Mouse (Mus musculus) midbrain, embryonic 12.5 days (tissue): ENCODE data around the gene Atxn1. TPM values are rescaled to one million over a fixed set of nuclear protein-coding genes. Genes with fewer than 3 reads are reported as not detected.

Source experiments
- ATAC-seq: fragments of 200-750 bp; cut with Nextera tagmentation; 2 replicates; pipeline ENCODE4 v1.8.0; 2017; ENCODE audit warnings: low read depth, moderate TSS enrichment, moderate library complexity; ENCODE audit not compliant: low FRiP score
- H3K27ac ChIP-seq: fragments of 300-500 bp; sonication (generic); replicated peaks from 2 replicates; pipeline ENCODE4 v1.5.1; 2016; ENCODE audit warnings: mild to moderate bottlenecking
- H3K27me3 ChIP-seq: fragments of 300-500 bp; sonication (generic); 2 replicates; pipeline ENCODE4 v1.6.1; 2016; ENCODE audit warnings: mild to moderate bottlenecking
- H3K36me3 ChIP-seq: fragments of 300-500 bp; sonication (generic); 2 replicates; pipeline ENCODE4 v1.6.1; 2016
- H3K4me1 ChIP-seq: fragments of 300-500 bp; sonication (generic); 2 replicates; pipeline ENCODE4 v1.6.1; 2016
- H3K4me2 ChIP-seq: fragments of 300-500 bp; sonication (generic); replicated peaks from 2 replicates; pipeline ENCODE4 v1.6.1; 2016; ENCODE audit warnings: mild to moderate bottlenecking, moderate library complexity
- H3K4me3 ChIP-seq: fragments of 300-500 bp; sonication (generic); 2 replicates; pipeline ENCODE4 v1.5.1; 2016; ENCODE audit warnings: mild to moderate bottlenecking
- H3K9ac ChIP-seq: fragments of 300-500 bp; sonication (generic); replicated peaks from 2 replicates; pipeline ENCODE4 v1.6.1; 2016; ENCODE audit warnings: mild to moderate bottlenecking, moderate library complexity
- H3K9me3 ChIP-seq: fragments of 300-500 bp; sonication (generic); 2 replicates; pipeline ENCODE4 v1.6.1; 2016; ENCODE audit warnings: mild to moderate bottlenecking
- WGBS: fragments of 180-500 bp; shearing (Covaris S2); methylation state at CpG from one replicate; pipeline ENCODE4 v1.1.7; 2016; 5-methylcytosine and 5-hydroxymethylcytosine counted together
- polyA plus RNA-seq: library from polyadenylated mRNA; unstranded; fragments of >200 nt; fragmentation: Nextera tagmentation; extraction: Ambion mirVana; gene quantifications from 2 replicates; pipeline ENCODE4 v1.2.1, GENCODE M21; 2016

Atxn1 gene
- polyA plus RNA-seq, 1 experiment from 2014 or later: 4.2 TPM

- H3K36me3 ChIP-seq: no peaks in the 10 kb centered on the region
- H3K4me3 ChIP-seq: no peak overlapping the region
- 84% methylated on average over 5 of the region's 5 CpGs for WGBS
- no peaks in the 10 kb centered on the region for H3K27me3 ChIP-seq
- no peaks in the 10 kb centered on the region for H3K4me1 ChIP-seq
- H3K9me3 ChIP-seq: no peaks in the 10 kb centered on the region
- H3K27ac ChIP-seq: no peak overlapping the region
- ATAC-seq: no peak
- no peak overlapping the region for H3K4me2 ChIP-seq
- no peak overlapping the region for H3K9ac ChIP-seq
These were observed 26.7 kb downstream of the Atxn1 start for GRCm38 (mm10) chr13:45938083-45938482.

- Histone ChIP-seq H3K27ac (no peak overlapping the region), H3K4me1 (no peaks in the 10 kb centered on the region), H3K36me3 (no peaks in the 10 kb centered on the region), H3K4me3 (no peak overlapping the region), H3K27me3 (no peaks in the 10 kb centered on the region), H3K9me3 (no peaks in the 10 kb centered on the region), H3K4me2 (no peak overlapping the region), H3K9ac (no peak overlapping the region)
- no peak for ATAC-seq
These were observed 28.0 kb downstream of the Atxn1 start for GRCm38 (mm10) chr13:45936765-45937164.

GRCm38 (mm10) chr13:45935798-45936197, 29.0 kb downstream of the Atxn1 start:
- Histone ChIP-seq H3K9me3 (no peaks in the 10 kb centered on the region), H3K4me1 (no peaks in the 10 kb centered on the region), H3K4me3 (no peak overlapping the region), H3K36me3 (no peaks in the 10 kb centered on the region), H3K9ac (no peak overlapping the region), H3K4me2 (no peak overlapping the region), H3K27ac (no peak overlapping the region), H3K27me3 (no peaks in the 10 kb centered on the region)
- no peak for ATAC-seq
- 83% methylated on average over 7 of the region's 7 CpGs for WGBS

GRCm38 (mm10) chr13:45934841-45935240, 30.0 kb downstream of the Atxn1 start:
- Histone ChIP-seq H3K4me3 (no peak overlapping the region), H3K27ac (no peak overlapping the region), H3K27me3 (no peaks in the 10 kb centered on the region), H3K4me2 (no peak overlapping the region), H3K36me3 (no peaks in the 10 kb centered on the region), H3K9me3 (no peaks in the 10 kb centered on the region), H3K4me1 (no peaks in the 10 kb centered on the region), H3K9ac (no peak overlapping the region)
- ATAC-seq: no peak
- 76% methylated on average over 6 of the region's 6 CpGs for WGBS

- H3K27ac ChIP-seq: no peak overlapping the region
- no peak for ATAC-seq
- H3K4me2 ChIP-seq: no peak overlapping the region
- H3K36me3 ChIP-seq: no peaks in the 10 kb centered on the region
- H3K9me3 ChIP-seq: no peaks in the 10 kb centered on the region
- H3K4me3 ChIP-seq: no peak overlapping the region
- WGBS: 75% methylated on average over 7 of the region's 7 CpGs
- H3K4me1 ChIP-seq: 0 out of 2 replicates have a peak, but pooled peaks cover 6% of the 10 kb centered on the region
- no peaks in the 10 kb centered on the region for H3K27me3 ChIP-seq
- no peak overlapping the region for H3K9ac ChIP-seq
These were observed 30.7 kb downstream of the Atxn1 start for GRCm38 (mm10) chr13:45934085-45934484.

- no peak overlapping the region for H3K4me2 ChIP-seq
- no peak overlapping the region for H3K27ac ChIP-seq
- no peak for ATAC-seq
- H3K27me3 ChIP-seq: no peaks in the 10 kb centered on the region
- no peaks in the 10 kb centered on the region for H3K36me3 ChIP-seq
- H3K9ac ChIP-seq: no peak overlapping the region
- 0 out of 2 replicates have a peak, but pooled peaks cover 6% of the 10 kb centered on the region for H3K4me1 ChIP-seq
- WGBS: 87% methylated on average over 8 of the region's 8 CpGs
- no peak overlapping the region for H3K4me3 ChIP-seq
- H3K9me3 ChIP-seq: no peaks in the 10 kb centered on the region
These were observed 32.3 kb downstream of the Atxn1 start for GRCm38 (mm10) chr13:45932491-45932921.

- 0 out of 2 replicates have a peak, but pooled peaks cover 6% of the 10 kb centered on the region for H3K4me1 ChIP-seq
- no peaks in the 10 kb centered on the region for H3K27me3 ChIP-seq
- H3K27ac ChIP-seq: no peak overlapping the region
- no peak for ATAC-seq
- no peak overlapping the region for H3K4me3 ChIP-seq
- H3K9ac ChIP-seq: no peak overlapping the region
- WGBS: 72% methylated on average over 1 of the region's 1 CpGs
- H3K9me3 ChIP-seq: no peaks in the 10 kb centered on the region
- H3K4me2 ChIP-seq: no peak overlapping the region
- H3K36me3 ChIP-seq: no peaks in the 10 kb centered on the region
These were observed 32.9 kb downstream of the Atxn1 start for GRCm38 (mm10) chr13:45931891-45932290.

GRCm38 (mm10) chr13:45931215-45931614, 33.6 kb downstream of the Atxn1 start:
- H3K4me2 ChIP-seq: no peak overlapping the region
- no peak overlapping the region for H3K9ac ChIP-seq
- no peak for ATAC-seq

GRCm38 (mm10) chr13:45929744-45930143, 35.1 kb downstream of the Atxn1 start:
- no peaks in the 10 kb centered on the region for H3K36me3 ChIP-seq
- no peak overlapping the region for H3K27ac ChIP-seq
- no peak for ATAC-seq
- H3K9ac ChIP-seq: no peak overlapping the region
- H3K4me1 ChIP-seq: 0 out of 2 replicates have a peak, but pooled peaks cover 6% of the 10 kb centered on the region
- WGBS: 81% methylated on average over 5 of the region's 5 CpGs
- no peak overlapping the region for H3K4me3 ChIP-seq
- H3K27me3 ChIP-seq: no peaks in the 10 kb centered on the region
- no peak overlapping the region for H3K4me2 ChIP-seq
- H3K9me3 ChIP-seq: no peaks in the 10 kb centered on the region

More at GRCm38 (mm10) chr13:45931215-45931614, 33.6 kb downstream of the Atxn1 start:
- no peak overlapping the region for H3K4me3 ChIP-seq
- no peak overlapping the region for H3K27ac ChIP-seq
- 0 out of 2 replicates have a peak, but pooled peaks cover 6% of the 10 kb centered on the region for H3K4me1 ChIP-seq
- no peaks in the 10 kb centered on the region for H3K27me3 ChIP-seq
- 93% methylated on average over 5 of the region's 5 CpGs for WGBS
- H3K36me3 ChIP-seq: no peaks in the 10 kb centered on the region
- no peaks in the 10 kb centered on the region for H3K9me3 ChIP-seq

GRCm38 (mm10) chr13:45925294-45925693, 39.5 kb downstream of the Atxn1 start:
- H3K4me3 ChIP-seq: no peak overlapping the region
- WGBS: 88% methylated on average over 4 of the region's 4 CpGs

GRCm38 (mm10) chr13:45924555-45924954, 40.3 kb downstream of the Atxn1 start:
- H3K4me3 ChIP-seq: no peak overlapping the region
- H3K4me2 ChIP-seq: no peak overlapping the region
- 83% methylated on average over 7 of the region's 7 CpGs for WGBS
- no peak for ATAC-seq
- no peak overlapping the region for H3K9ac ChIP-seq
- no peaks in the 10 kb centered on the region for H3K9me3 ChIP-seq
- H3K27ac ChIP-seq: no peak overlapping the region
- H3K4me1 ChIP-seq: 0 out of 2 replicates have a peak, but pooled peaks cover 3% of the 10 kb centered on the region
- H3K27me3 ChIP-seq: 0 out of 2 replicates have a peak, but pooled peaks cover 2% of the 10 kb centered on the region
- H3K36me3 ChIP-seq: no peaks in the 10 kb centered on the region

More at GRCm38 (mm10) chr13:45925294-45925693, 39.5 kb downstream of the Atxn1 start:
- H3K9me3 ChIP-seq: no peaks in the 10 kb centered on the region
- 0 out of 2 replicates have a peak, but pooled peaks cover 2% of the 10 kb centered on the region for H3K27me3 ChIP-seq
- H3K4me1 ChIP-seq: 0 out of 2 replicates have a peak, but pooled peaks cover 6% of the 10 kb centered on the region
- no peaks in the 10 kb centered on the region for H3K36me3 ChIP-seq
- ATAC-seq: no peak
- no peak overlapping the region for H3K27ac ChIP-seq
- H3K4me2 ChIP-seq: no peak overlapping the region
- H3K9ac ChIP-seq: no peak overlapping the region

- Histone ChIP-seq H3K9me3 (no peaks in the 10 kb centered on the region), H3K9ac (no peak overlapping the region), H3K36me3 (no peaks in the 10 kb centered on the region), H3K4me1 (no peaks in the 10 kb centered on the region), H3K27me3 (0 out of 2 replicates have a peak, but pooled peaks cover 2% of the 10 kb centered on the region), H3K27ac (no peak overlapping the region), H3K4me2 (no peak overlapping the region), H3K4me3 (no peak overlapping the region)
- ATAC-seq: no peak
- 100% methylated on average over 1 of the region's 1 CpGs for WGBS
These were observed 41.7 kb downstream of the Atxn1 start for GRCm38 (mm10) chr13:45923086-45923485.

GRCm38 (mm10) chr13:45922467-45922866, 42.3 kb downstream of the Atxn1 start:
- H3K4me2 ChIP-seq: no peak overlapping the region
- H3K9ac ChIP-seq: no peak overlapping the region
- H3K36me3 ChIP-seq: no peaks in the 10 kb centered on the region
- H3K27ac ChIP-seq: no peak overlapping the region
- no peaks in the 10 kb centered on the region for H3K4me1 ChIP-seq
- 63% methylated on average over 9 of the region's 9 CpGs for WGBS
- H3K9me3 ChIP-seq: no peaks in the 10 kb centered on the region
- H3K27me3 ChIP-seq: 0 out of 2 replicates have a peak, but pooled peaks cover 2% of the 10 kb centered on the region
- no peak for ATAC-seq
- H3K4me3 ChIP-seq: no peak overlapping the region
